Mouse (Mus musculus) cerebellum, postnatal 4 days (tissue): ENCODE measurements around the gene Myo3b.

Experiments
- DNase-seq, 2 experiments: peaks; one replicate each; pipeline ENCODE4 v3.0.0; 2022; ENCODE audit warnings: low spot score in 2 of 2, mixed read lengths in 1 of 2

The Myo3b gene

DNA sequence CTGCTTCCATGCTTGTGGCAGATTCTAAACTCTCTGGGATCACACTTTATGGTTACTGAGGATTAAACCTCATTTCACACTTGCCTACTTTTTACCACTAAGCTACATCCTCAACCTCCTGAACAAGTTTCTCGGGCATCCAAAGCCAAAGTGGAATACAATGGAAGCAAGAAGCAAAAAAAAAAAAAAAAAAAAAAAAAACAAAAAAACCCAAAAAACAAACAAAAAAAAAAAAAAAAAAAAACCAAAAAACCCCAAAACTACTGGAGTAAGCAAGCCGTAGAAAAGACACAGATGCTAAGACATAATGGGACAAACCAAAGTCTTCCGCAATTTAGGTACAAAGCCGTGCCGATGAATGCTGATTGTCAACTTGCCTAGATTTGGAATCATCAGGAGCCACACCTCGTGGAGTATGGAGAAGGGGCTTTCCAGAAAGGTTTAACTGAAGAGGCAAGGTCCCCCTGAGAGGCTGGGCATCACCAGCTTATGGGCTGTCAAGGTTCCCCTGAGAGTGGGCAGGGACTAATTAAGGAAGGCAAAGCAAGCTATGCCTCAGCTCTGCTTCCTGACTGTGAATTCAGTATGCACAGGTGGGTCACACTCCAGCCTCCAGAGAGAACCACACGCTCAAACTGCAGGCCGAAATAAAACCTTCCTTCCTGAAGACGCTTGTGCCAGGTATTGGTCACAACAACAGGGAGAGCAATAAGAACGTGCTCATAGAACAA lies 313.7 kb downstream of the Myo3b start:
- DNase-seq = no peak

DNA sequence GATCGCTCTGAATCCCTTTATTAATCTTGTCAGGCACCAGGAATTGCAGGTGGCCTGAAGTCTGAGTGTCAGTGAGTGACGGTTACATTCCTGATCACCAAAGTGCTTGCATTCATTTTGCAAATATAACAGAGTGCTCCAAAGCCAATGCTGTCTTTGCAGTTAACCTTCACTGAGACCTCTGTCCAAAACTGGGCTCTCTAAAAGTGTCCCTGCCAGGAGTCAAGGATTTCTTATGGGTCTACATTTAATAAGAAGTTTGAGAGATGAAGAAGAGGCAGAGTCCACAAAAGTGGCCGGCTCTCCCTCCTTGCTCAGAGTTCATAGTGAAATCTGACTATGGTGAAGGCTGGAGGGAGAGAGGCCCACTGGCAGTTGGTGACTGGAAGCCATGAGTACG lies 315.1 kb downstream of the Myo3b start:
- DNase-seq = no peak

DNA sequence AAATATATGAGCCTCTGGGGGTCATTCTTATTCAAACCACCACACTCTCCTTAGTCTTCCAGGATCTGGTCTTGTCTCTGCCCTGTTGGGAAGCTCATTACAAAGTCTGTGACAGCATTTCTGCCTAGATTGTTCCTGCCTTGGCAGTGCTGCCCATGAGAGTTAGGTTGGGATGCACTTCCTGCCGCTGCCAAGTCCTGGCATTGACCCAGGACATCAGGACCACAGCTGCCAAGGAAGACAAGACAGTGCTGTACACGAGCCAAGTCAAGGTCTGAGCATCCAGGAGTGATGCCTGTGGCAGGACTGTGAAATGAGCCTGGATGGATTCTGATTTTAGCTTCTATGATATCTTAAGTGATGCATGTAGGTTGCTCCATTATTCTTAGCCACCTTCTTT lies 316.1 kb downstream of the Myo3b start:
- DNase-seq = peak in 1 of 2 experiments; percentile 21

GRCm38 (mm10) chr2:70369421-70369820 lies 330.5 kb downstream of the Myo3b start:
- DNase-seq = no peak

DNA sequence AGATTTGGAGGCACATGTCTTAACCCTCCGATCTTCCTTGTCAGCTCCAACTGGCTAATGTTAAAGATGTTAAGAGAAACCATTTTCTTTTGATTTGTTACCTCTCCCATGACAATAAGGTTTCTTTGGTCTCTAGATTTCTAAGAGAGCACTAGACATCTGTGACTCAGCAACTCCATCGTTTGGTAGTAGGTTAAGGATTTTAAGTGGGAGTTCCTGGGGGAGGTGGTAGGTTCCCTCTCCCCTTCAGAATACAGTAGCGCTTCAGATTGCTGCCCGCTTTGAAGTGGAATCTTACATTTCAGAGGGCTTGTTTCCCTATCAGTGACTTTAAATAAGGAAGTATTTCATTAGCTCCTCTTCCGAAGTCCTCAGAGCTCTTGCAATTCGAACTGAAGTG lies 340.4 kb downstream of the Myo3b start:
- DNase-seq = no peak

GRCm38 (mm10) chr2:70379939-70380338 lies 341.0 kb downstream of the Myo3b start:
- DNase-seq = no peak

DNA sequence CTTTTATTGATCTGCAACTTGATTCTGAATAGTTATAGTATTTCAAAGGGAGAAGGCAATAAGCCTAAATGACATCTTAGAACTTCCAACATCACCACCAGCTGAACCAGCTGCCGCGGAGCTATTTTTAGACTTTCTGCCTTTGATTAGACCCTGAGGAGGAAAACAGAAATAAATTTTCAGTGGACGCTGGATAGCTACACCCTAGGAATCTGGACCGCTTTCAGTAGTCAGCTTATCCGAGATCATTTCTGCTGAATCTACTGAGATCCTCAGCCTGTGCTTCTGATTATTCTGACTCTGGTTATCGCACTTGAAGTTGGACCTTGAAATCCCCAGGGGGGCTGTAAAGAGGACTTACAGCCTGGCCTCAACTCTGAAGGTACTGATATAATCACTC lies 349.7 kb downstream of the Myo3b start:
- DNase-seq = no peak

DNA sequence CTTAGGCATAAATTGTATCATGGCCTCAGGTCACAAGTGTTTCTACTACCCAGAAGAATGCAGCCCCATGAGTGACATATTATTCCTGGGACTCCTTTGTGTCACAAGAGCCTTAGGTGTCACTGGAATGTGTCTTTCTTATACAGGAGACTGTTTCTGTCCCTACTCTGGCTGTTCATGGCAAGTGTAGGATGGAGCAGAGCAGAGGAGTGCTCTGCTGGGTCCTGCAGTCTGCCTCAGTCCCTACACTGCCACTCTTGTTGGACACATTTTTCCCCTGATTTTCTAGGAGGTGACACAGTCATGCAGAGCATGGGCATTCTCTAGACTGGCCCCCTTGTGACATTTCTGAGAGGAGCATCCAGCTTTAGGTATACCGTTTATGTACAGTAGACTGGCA lies 350.2 kb downstream of the Myo3b start:
- no peak for DNase-seq

DNA sequence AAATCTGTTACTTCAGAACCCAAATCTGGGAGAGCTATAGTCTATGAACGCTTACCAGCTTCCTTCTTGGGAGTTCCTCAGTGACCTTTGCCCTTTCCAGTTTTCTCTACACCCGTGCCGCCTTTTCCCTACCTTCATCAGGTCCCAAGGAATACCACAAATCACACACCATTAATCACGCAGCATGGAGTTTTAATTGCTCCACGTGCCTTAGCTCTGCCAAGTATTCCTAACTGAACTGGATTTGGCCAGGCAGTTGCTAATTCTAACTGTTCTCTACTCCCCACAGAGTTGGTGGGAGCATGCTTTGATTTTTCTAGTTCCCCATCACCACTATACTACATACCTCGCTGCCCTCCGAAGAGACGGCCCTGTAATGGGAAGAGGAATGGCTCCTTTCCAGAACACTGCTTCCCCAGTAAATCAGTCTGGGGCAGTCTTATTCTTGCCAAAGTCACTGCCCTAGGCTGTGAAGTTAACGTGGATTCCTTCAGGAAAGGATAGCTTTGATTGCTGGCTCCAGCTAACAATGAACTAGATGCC lies 358.9 kb downstream of the Myo3b start:
- DNase-seq = no peak

- DNase-seq = no peak
Measured at GRCm38 (mm10) chr2:70399441-70400115, 360.7 kb downstream of the Myo3b start.

DNA sequence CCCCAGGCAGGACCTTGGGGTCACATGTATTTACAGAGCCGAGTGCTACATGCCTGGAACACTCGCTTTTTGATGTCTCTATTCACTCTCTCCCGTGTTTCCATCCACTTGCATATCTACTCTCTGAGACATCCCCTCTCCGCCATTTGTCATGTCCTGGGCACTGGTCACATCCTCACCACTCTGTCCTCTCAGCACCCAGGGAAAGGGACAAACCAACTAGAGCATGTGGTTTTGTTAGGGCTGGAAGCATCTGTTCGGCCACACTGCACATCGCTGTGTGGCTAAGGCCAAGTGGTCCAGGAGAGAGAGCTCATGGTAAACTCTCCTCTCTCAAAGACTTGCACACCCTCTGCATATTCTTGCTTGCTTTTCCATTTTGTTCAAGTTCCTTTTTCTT lies 361.4 kb downstream of the Myo3b start:
- DNase-seq = no peak

GRCm38 (mm10) chr2:70404301-70404700 lies 365.4 kb downstream of the Myo3b start:
- DNase-seq = no peak

- no peak for DNase-seq
Measured at GRCm38 (mm10) chr2:70406846-70407245, 367.9 kb downstream of the Myo3b start.

DNA sequence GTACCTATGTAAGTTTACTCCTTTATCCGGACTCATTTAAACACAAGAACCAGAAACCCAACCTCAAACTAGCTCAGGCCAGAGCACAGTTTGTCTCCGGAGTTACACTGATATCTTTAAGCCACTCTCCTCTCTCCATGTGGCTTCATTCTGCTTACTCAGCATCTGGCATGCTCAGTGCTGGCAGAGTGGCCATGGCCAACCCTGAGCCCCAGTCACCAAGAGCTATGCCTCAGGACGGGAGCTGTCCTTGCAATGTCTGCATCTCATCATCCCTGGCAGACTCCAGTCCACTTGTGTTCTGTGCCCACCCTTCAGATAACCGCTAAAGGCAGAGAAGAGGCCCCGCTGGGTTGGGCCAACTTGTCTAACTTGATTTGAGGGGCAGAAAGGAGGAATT lies 368.8 kb downstream of the Myo3b start:
- no peak for DNase-seq

DNA sequence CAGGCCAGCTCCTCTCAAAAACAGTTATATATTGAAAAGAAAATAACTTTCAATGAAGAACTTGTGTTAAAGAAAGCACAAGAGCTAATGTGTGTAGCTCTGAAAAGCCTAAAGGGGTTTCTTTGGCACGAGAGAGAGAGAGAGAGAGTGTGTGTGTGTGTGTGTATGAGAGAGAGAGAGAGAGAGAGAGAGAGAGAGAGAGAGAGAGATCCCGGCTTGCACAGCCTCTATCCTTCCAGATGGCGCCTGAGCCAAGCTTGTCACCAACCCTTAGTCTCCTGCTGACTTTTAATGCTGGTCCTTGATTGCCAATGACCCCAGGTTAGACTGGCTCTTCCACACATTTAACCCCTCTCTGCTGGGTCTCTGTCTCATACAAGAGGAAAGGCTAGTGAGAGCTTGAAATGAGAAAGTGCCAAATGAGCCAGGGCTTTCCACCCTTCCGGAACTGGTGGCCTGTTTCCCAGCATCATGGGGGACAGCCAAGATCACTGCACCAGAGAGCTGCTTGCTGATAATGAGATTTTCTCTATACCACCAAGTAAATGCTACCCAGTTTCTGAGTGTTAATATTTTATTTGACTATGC lies 371.5 kb downstream of the Myo3b start:
- peak in 1 of 2 experiments; percentile 42 for DNase-seq

DNA sequence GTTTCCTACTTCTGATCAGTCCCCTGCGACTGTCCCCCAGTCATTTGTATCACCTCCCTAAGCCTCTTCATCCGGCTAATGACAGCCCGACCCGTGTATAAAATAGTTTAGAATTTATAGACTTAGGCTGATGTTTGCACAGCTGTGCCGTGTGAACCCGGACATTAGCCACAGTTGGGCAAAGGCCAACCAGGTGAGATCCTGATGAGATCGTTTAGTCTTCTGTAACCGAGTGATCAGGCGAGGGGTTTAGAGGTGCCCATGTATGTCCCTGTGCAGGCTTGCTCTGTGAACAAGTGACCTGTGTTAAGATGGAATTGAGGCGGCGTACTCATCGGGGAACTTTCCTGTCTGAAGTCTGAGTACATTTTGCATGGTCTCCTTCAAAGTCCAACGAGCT lies 373.4 kb downstream of the Myo3b start:
- DNase-seq = no peak

GRCm38 (mm10) chr2:70414386-70414785 lies 375.5 kb downstream of the Myo3b start:
- no peak for DNase-seq

DNA sequence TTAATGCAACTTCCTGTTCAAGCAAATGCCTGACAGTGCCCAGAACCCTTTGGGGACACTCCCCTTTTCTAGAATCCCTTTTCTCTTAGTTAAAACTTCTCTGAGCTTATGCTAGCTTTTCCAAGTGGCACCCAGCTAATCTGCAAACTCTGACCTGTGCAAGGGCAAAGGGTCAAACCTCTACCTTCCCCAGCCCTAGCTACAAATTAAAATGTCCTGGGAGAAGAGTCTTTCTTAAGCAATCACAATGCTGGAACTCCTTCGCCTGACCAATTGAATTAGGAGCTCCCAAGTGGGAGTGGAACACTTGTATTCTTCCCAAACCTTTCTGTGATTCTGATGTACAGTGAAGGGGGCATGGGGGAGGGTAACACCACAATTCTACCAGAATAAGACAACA lies 376.6 kb downstream of the Myo3b start:
- no peak for DNase-seq

DNA sequence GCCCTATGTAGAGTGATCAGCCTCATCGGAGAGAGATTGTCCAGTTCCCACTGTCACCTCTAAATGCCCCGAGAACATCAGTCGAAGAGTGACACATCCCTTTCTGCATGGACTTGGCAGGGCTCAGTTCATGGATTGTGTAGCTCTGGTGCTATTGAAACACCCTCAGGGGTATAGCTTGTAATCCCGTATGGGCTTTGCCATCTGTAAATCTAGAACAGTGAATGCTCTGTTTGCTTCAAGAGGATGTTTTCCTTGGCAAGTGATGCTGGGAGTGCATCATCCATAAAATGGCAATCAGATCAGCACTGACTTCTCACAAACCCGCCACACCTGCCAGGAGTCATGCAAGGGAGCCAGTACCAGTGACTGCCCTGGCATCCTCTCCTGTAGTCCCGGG lies 380.4 kb downstream of the Myo3b start:
- DNase-seq = no peak

DNA sequence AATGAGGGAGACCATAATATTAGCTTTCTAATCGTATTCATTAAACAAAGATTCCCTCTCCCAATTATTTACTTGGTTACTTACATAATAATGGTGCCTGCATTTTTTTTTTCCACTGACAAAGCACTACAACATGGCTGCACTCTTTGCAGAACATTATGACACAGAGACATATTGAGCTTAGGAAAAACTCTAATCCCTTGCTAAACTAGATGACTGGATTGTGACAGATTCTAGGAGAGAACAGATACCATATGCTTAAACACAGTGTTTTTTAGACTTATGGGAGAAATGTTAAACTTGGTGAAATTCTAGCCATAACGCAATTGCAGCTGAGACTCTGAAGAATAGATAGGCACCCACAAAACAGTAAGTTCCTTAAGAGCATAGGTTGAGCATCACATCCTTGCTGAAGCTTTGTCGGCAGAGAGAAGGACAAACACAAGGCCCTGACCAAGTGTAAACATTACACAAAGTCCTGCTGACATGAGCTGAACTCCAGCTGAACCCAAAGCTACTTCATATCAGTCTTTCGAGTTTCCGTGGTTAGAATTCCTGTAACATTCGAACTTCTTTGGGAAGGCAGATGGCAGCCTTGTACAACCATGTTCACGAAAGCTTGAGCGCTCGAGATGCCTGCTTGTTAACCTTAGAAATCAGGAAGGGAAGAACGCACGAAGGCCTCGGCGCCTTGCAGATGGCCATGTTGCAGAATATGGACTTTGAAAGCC lies 382.4 kb downstream of the Myo3b start:
- no peak for DNase-seq

DNA sequence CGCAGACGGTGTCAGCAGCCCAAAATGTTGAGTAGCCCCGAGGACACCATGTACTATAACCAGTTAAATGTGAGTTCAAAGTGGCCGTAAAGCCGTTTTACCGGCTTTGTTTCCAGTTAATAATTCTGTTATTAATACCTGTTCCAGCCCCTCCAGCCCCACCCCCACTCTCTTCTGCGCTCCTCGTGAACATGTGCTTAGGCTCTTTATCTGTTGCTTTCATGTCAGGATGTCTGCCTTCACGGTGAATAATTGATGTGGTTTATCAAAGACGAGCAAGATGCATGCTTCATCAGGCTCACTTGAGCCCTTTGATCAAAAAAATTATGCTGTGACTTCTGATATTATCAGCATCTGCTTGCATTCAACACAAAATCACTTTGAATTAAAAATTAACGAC lies 386.7 kb downstream of the Myo3b start:
- no peak for DNase-seq

DNA sequence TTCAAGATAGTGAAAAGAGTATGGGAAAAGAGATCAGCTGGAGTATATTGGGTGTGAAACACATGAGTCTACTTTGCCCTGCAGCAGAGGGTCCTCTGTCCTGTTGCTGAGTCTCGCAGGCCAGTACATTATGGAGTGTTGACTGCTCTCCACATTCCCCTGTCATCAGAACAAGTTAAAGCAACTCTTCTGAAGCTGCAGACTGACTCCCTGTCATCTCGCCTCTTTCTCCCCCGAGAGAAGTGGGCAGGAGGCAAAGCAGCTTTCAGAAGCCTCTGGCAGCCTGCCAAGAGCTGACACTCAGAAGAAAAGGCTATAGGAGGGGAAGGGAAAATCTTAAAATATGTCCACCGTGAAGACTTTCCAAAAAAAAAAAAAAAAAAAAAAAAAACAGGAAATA lies 404.1 kb downstream of the Myo3b start:
- peak; percentile 34 to 73 for DNase-seq
